Mouse (Mus musculus): ENCODE measurements around the gene Tmem25.
"Not testable (repeated sequence)": the region's sequence is repeated elsewhere in the genome, so short reads cannot be mapped to it uniquely, and the experiment has no call there.

Gene Tmem25

DNA sequence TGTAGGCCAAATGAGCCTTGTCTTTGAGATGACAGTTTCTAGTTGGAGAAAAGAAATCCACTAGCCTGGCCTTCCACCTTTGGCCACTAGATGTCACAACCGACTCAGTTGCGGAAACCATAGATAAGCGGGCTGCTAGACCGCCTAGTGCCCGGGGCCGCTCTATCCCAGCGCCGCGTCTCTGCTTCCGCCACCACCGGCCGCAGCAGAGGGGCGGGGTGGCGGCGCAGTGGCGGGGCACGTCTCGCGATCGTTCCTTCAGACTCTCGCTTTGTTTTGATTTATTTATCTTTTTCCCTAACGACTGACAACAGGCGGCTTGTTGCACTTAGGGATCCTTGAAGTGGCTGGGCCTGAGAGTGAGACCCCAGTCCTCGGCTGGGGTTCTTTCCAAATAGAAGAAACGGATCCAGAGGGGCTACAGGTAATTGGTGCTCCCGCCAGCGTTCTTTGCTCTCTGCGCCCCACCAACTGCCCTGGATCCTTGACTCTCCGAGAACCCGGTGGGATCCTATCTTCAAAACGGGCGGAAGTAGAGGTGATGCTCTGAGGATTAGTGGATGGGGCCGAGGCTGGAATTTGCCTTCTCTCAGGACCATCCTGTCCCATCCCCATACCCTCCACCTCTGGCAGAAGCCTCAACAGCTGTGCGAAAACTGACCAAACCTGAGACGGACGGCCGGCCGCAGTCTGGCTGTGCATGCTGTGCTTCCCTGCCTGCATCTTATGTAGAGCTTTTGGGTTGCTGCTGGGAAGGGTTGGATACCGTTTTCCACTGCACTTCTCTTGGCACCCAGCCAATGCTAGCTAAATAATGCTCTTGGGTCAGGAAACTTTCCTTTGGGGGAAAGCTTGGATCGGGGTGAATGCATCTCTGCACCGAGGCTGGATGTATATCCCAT, 26.1 kb downstream of the Tmem25 start:
- in situ Hi-C loops (cut with MboI, MseI): no loop called here

DNA sequence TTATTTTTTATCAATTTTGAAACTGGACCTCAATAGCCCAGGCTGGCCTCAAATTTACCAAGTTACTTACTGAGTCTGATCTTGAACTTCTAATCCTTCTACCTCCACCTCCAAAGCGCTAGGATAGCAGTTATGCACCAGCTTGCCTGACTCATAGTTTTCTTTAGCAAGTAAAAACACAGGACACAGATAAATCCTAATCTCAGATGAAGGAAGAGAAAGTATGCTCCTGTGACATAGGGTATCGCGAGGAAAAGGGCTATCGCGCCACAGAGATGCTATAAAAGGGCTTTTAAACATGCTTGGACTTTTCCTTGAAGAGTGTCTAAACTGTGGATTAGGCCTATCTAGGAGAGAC, 26.7 kb downstream of the Tmem25 start:
- in situ Hi-C loops (cut with MboI, MseI): no loop called here

DNA sequence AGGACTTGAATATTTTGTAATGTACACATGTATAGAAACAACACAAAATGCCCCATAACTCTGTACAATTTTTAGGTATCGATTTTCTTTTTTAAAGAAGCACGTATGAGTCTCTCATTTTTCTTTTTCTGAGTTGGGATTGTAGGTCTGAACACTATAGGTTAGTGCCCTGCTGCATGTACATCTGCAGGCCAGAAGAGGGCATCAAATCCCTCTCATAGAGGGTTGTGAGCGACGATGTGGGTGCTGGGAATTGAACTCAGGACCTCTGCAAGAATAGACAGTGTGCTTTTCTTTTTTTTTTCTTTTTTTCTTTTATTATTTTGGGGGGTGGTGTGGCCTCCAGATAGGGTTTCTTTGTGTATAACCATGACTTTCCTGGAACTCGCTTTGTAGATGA, 27.7 kb downstream of the Tmem25 start:
- in situ Hi-C loops (cut with MboI, MseI): no loop called here

GRCm38 (mm10) chr9:44768029-44768394, 31.1 kb downstream of the Tmem25 start:
- in situ Hi-C loops (cut with MboI, MseI): not testable (repeated sequence)

GRCm38 (mm10) chr9:44767101-44768028, 31.7 kb downstream of the Tmem25 start, which contains the start of the genes Arcn1 and Ift46:
Arcn1 (minus strand) TSS chr9:44767845.
Ift46 (plus strand) TSS chr9:44767908.
- in situ Hi-C loops (cut with MboI, MseI): no loop called here

GRCm38 (mm10) chr9:44760873-44761272, 38.2 kb downstream of the Tmem25 start:
- in situ Hi-C loops (cut with MboI, MseI): no loop called here

GRCm38 (mm10) chr9:44748473-44748872, 50.6 kb downstream of the Tmem25 start:
- in situ Hi-C loops (cut with MboI, MseI): loop anchor here (5.0 kb wide), 1 partner anchor 121 kb away; no protein-coding TSS in a partner anchor

- in situ Hi-C loops (cut with MboI, MseI): loop anchor here (5.0 kb wide), 1 partner anchor 120 kb away; no protein-coding TSS in a partner anchor
Observed at GRCm38 (mm10) chr9:44747341-44747740, 51.8 kb downstream of the Tmem25 start.

DNA sequence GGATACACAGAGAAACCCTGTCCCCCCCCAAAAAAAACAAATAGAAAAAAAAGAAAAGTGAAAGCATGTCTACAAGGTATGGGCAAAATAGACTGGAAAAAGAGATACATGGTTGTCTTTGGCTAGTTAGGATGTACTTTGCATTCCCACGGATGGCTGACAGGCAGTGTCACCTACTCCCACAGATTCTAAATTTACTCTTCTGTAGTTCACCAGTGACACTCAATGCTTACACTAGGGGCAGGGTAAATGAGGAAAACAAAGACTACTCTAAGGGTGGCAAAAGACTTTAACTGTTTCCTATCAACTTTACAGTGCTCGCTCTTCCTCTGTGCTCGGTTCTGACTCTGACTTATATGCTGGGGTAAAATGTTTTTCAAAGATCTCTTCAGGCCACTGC, 52.4 kb downstream of the Tmem25 start:
- in situ Hi-C loops (cut with MboI, MseI): loop anchor here (5.0 kb wide), 1 partner anchor 119 kb away; no protein-coding TSS in a partner anchor

DNA sequence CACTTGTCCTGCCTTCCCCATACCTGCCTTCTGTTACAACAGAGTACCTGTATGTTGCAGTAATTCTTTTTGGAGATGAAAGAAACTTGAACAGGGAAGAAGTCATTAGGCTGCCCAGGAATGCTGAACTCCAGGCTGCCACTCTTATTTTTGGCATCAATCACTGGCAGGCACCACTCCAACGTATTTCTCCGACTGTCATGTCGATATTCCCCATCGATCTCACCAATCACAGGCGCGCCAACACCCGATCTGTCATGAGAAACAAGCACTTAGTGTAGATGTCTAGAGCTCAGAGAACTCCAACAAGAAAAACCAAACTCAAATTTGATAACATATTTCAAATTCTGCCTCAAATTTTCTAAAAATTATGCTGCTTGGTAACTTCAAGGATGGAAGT, 53.7 kb downstream of the Tmem25 start:
- in situ Hi-C loops (cut with MboI, MseI): loop anchor here (5.0 kb wide), 1 partner anchor 118 kb away; no protein-coding TSS in a partner anchor

Data from regulatory T cell (primary cell).